Mouse (Mus musculus) frontal cortex, adult 2 months (tissue): ENCODE results near the gene Eef1b2. TPM values are rescaled to one million over a fixed set of nuclear protein-coding genes. Genes with fewer than 3 reads are reported as not detected.
"Not testable (repeated sequence)": the region's sequence is repeated elsewhere in the genome, so short reads cannot be mapped to it uniquely, and the experiment has no call there.

Source experiments
- DNase-seq, 2 experiments: peaks; one replicate each; pipeline ENCODE4 v3.0.0; 2022; ENCODE audit warnings: low spot score in 1 of 2; ENCODE audit errors: extremely low spot score in 1 of 2
- polyA plus RNA-seq: library from polyadenylated mRNA; depleted of rRNA; stranded (reverse); fragments of >200 nt; gene quantifications from 2 replicates; pipeline ENCODE4 v1.2.3, GENCODE M21; 2012; rRNA removed

Eef1b2 gene
- polyA plus RNA-seq, result 332 and 341 TPM in 2 replicates

DNA sequence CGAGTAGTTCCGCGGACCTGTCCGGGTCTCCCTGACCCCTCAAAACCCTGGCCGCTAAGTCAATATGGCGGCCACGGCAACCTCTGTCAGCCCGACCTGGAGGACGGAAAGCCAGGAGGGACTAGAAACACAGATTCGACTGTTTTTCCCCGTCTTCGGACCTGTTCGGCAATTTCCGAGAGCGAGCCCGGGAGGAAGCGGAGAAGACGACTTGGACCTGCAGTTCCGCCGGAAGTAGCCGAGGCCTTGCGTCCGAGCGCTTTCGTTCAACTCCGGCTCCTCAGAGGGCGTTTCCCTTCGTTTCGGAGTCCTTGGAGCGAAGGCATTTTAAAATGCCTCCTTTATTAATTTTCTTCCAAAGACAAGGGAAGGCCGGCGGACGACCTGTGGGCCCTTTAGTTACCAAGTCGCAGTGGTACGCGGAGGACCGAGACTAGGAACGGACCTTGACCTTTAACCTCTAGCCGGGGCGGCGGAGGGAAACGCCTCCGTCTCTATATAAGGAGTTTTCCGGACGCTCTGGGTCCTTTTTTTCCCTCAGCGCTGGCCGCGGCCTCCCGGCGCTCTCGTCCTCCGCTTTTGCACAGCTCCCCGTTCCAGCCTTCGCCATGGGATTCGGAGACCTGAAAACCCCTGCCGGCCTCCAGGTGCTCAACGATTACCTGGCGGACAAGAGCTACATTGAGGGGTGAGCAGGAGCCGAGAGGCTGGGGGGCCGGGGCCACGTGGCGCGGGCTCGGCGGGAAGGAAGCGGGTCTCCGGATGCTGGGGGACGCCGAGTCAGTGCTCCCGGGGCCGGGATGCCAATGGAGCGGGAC lies at the start of gene Eef1b2, which contains the start of gene Ndufs1:
Gene Eef1b2 (plus strand): TSS at position 222 of the 818 bp plus-strand sequence.
Gene Ndufs1 (minus strand): TSS at position 230 of the 818 bp plus-strand sequence.
- DNase-seq, result peak; percentile 96 to 99

DNA sequence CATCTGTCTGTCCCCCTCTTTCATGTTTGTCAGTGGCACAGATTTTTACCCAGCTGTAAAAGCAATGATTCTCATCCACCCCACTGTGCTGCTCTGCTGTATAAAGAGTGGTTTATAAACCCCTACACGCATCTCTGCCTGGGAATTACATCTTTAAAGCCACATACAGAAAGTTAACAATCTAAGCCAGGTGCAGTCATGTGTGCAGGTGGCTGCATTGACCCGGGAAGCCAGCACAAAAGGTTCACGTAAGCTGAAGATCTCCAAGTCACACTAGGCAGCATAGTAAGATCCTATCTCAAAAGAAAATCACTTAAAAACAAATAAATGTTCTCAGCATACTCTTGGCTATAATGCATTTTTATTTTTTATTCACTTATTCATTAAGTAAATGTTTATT lies 47.4 kb upstream of the Eef1b2 start:
- no peak for DNase-seq

DNA sequence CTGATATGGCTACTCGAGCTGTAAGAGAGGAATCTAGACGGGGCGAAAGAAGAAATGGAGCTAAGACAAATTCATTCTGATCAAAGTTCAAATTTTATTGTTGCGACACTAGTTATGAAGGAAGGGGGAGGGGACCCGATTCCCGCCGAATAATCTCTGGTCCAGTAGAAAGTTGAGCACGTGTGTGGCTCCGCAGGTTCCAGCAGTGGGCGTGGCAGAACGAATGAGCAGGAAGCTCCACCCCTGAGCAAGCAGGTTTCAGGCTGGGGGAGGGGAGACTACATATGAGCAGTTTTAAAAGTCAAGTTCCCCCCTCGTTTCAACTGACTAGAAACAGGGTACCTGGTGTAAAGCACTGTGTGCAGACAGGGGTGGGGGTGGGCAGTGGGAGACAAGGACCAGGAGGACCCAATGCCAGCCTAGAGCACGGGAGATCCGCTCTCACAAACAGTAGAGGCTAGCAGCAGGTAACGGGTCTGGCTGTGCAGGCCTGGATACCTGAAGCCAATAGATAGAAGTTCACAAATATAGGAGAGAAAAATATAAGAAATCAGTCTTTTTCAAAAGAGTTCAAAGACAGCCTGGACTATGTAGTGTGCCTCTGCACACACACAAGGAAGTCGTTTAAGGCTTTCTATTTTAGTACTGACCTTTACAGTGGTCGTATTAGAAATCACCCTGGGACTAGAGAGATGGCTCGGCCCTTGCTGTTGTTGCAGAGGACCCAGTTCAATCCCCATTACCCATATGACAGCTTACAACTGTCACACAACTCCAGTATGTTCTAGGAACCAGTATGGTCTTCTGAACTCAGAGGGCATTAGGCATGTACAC lies 46.6 kb upstream of the Eef1b2 start:
- no peak for DNase-seq

DNA sequence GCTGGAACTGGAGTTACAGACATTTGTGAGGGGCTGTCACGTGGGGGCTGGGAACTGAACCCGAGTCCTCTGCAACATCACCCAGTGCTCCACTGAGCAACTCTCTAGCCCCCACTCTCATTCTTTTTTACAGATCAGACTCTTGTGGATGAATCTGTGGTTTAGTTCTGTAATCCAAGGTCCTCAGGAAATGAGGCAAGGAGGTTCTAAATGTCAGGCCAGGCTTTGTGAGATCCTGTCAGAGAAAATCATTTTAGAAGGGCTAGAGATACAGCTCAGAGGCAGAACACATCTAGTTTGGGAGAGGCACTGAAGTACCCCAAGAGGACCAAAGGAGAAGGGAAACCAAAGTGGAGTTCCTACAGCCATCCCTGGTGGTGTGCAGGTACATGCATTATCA lies 45.7 kb upstream of the Eef1b2 start:
- no peak for DNase-seq

DNA sequence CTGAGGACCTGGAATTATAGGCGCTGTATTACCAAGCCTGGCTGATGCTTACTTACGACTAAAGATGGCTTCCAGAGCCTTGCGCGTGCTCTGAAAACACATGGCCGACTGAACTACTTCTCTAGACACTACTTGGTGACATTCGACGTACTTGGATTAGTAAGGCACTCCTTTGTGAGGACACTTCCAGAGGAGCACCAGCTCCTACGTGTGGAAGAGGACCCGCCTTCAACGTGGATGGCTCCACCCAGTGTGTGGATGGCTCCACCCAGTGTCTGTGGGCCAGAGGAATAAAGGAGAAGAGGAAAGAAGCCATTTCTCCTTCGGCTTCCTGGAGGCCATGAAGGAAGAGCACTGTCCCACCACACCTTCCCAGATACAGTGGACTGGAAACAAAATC lies 44.9 kb upstream of the Eef1b2 start:
- DNase-seq, result no peak

DNA sequence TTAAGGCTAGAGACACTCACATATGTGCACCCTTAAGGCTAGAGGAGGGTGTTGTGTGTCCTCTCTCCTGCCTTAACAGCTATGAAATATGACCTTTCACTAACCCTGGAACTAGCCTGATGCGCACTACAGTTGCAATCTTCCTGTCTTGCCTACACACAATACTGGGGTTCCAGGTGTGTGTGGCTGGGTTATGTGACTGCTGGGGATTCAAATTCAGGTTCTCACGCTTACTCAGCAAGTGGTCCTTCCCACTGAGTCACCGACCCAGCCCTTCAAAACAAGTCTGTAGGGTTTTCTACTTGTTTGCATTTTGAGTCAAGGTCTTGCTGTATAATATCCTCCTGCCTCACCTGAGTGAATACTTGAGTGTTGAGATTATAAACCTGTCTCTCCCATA lies 42.1 kb upstream of the Eef1b2 start:
- no peak for DNase-seq

DNA sequence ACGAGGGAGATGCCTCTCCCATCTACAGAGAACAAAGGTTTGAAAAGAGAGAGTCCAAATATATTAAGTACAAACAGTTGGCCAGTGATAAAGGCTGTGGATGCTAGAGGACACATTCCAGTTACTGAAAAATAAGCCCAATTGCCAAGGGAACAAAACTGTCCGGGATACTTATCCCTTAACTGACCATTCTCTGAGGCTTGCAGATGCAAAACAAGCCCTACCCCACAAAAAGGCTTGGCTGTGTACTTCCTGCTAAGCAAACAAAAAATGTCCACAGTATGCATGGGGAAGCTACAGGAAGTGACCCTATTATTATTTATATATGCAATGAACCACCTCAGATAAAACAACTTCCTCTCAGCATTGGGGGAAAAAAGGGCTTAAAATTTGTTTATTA lies 38.7 kb upstream of the Eef1b2 start:
- DNase-seq, result no peak

DNA sequence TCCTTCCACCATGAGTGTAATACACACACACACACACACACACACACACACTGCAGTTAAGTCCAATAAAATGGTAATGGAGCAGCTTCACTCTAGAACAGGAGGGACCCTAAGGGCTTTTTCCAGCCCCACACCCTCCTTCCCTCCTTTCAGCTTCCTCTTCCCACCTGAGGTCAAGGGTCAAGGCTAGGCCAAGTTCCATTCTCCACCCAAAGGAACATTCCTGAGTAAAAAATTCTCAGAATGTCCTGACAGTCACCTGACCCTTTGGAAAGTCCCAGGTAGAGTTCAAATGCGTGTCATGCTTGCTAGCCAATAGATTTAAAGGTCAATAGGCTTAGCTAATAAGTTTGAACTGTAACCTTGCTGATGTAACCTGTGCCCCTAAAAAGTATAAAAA lies 38.0 kb upstream of the Eef1b2 start:
- DNase-seq, result not testable (repeated sequence)

DNA sequence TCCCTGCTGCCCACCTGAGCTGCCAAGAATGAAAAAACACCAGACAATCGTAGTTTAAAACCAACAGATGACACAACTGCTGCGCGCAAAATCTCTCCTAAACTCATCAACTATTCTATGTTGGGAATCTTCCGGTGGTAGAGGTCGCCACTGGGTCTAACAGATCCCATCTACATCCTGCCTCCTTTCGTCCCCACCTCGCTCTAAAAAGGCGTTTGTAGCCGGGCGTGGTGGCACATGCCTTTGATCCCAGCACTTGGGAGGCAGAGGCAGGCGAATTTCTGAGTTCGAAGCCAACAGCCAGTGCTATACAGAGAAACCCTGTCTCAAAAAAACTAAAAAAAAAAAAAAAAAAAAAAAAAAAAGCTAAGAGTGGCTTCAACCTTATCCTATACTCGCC lies 36.4 kb upstream of the Eef1b2 start:
- no peak for DNase-seq

DNA sequence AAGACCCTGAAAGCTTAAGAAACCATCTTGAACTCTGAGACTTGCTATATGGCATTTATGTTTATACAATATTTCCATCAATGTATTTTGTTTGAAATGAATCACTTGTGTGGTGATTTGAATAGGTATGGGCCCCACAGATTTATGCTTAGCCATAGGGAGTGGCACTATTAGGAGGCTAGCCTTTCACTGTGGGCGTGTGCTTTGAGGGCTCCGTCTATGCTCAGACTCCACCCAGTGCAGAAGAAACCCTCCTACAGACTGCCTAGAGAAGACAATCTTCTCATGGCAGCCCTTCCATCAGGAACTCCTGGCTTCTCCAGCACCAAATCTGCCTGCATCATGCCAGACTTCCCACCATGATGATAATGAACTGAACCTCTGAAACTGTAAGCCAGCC lies 8.0 kb upstream of the Eef1b2 start:
- no peak for DNase-seq

DNA sequence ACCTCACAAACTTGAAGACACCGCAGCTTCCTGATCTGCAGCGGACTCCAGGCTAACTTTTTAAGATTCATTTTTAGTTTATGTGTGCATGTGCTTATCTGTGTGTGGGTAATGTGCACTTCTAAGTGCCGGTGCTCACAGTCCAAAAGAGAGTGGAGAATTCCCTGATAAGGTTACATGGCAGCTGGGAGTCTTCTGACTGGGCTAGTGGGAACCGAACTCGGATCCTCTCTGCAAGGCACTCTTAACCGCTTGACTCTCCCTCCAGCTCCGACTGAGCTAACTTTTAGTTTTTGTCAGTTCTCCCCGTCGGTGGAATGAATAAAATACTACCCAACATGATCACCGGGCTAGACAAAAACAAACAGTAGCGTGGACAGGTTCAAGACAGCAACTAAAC lies 772 bp upstream of the Eef1b2 start:
- no peak for DNase-seq

DNA sequence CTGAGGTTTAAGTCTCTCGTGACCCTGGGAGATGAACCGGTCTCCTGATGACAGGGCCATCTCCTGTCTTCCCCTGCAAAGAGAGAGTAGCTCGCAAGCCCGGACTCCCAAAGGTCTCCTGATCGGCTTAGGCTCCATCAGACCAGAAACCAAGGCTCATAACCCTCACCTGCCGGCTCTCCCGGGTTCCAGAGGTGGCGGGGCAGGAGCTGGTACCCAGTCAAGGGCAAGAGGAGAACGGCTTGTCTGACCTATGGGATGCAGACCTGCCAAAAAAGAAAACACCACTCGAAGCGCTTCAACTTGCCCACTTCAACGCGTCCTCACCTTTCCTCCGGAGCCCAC lies 394 bp upstream of the Eef1b2 start:
- no peak for DNase-seq

DNA sequence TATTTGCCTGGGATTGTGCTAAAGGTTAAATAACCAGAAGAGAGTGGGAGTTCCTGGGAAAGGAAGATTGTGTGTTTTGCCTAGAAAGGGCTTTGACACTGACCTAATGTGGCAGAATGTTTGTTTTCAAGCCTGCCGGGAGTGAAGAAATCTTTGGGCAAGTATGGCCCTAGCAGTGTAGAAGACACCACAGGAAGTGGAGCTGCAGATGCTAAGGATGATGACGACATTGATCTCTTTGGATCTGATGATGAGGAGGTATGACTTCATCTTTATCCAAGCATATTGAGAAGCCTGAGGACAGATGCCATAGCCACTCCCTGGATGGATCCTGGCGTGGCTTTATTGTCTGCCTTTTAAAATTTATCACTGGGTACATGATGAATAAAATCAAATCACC lies 1.7 kb downstream of the Eef1b2 start:
- no peak for DNase-seq

DNA sequence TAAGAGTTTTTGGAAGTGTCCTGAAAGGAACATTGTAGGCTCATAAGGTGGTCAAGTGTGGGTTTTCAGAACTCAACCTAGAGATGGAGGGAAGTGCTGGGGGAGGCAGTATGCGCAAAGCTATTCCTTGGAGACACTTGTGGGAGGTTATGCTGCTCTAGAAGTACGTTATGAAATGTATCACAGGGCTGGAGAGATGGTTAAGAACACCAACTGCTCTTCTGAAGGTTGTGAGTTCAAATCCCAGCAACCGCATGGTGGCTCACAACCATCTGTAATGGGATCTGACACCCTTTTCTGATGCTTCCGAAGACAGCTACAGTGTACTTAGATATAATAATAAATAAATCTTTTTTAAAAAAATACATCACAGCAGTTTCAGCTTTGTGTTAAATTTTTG lies 3.5 kb downstream of the Eef1b2 start:
- DNase-seq, result no peak

DNA sequence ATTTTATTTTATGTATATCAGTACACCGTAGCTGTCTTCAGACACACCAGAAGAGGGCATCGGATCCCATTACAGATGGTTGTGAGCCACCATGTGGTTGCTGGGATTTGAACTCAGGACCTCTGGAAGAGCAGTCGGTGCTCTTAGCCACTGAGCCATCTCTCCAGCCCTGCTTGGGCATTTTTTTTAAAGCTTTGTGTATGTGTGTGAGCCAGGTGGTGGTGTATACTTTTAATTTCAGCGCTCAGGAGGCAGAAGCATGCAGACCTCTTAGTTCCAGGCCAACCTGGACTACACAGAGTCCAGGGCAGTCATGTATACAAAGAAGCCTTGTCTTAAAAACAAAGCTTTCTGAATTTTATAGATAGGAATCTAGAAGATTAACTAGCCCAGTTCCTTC lies 4.0 kb downstream of the Eef1b2 start:
- DNase-seq, result not testable (repeated sequence)

DNA sequence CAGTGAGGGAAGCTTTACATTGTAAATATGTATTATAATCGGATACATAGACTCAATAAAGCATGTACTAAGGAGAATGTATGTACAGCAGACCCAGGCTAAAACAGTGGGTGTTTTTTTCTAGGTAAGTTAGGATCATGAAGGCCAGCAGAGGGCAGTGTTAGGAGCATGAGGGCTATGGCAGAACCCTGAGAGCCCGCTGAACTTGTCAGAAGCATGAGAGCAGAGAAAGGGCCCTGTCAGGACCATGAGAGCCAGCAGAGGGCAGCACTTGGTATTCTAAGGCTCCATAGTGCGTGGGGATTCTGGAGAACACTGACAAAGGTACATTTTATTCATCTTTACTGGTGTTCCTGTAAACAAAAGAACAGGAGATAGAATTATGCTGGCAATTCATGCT lies 4.4 kb downstream of the Eef1b2 start:
- DNase-seq, result peak; percentile 91 to 98

DNA sequence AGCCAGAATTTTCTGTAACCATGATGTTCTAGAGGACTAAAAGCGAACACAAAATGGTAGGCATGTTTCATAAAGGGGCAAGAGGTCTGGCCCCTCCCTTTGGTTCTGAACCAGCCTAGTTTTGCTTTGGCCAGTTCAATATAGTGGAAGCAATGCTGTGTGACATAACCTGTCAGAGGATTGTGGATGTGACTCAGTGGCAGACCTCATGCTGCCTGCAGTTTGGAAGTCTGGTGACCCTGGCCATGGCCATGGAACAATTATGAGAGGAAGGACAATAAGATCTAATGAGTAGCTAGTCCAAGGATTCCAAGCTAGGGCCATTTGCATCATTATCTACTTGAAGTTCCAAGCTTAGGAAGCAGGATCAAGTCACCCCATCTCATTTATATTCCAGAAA lies 4.9 kb downstream of the Eef1b2 start:
- no peak for DNase-seq

DNA sequence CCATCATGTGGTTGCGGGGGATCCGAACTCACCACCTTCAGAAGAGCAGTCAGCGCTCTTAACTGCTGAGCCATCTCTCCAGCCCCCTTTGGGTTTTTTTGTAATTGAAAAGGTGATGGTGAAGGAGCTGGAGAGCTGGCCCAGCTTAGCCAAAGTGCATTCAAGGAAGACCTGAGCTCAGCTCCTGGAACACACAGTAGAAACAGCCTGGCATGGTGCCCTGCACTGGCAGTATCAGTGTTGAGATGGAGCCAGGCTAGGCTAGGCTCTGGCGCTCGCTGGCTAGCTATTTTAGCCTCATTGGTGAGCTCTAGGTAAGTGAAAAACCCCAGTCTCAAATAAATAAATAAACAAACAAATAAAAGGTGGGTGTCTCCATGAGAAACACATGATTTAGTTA lies 5.6 kb downstream of the Eef1b2 start:
- DNase-seq, result peak in 1 of 2 experiments; percentile 43

DNA sequence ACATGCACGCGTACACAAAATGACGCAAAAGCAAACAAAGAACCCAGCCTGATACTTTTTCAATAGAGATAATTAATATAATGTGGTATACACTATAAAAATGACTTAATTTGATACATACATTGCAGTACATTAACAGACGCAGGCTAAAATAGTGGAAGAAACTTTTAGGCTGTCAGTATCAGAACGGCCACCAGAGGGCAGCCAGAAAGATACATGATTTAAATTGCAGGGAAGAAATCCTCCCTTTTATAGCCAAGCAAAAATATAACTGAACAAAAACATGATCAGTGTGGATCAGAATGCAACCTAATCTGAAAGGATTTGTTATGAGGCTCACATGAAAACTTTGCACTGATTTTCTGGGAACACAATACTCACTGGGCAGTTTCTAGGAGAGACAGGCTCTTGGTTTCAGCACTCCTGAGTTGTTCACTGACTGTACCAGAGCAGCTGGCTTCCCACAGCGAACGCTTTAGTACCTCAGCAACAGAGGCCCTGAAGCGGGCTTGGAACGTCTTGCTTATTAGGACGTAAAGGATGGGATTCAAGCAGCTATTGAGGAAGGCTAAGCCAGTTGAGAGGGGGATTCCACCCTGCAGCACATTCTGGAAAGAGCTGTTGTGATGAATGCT lies 6.1 kb downstream of the Eef1b2 start:
- DNase-seq, result peak; percentile 46 to 88

DNA sequence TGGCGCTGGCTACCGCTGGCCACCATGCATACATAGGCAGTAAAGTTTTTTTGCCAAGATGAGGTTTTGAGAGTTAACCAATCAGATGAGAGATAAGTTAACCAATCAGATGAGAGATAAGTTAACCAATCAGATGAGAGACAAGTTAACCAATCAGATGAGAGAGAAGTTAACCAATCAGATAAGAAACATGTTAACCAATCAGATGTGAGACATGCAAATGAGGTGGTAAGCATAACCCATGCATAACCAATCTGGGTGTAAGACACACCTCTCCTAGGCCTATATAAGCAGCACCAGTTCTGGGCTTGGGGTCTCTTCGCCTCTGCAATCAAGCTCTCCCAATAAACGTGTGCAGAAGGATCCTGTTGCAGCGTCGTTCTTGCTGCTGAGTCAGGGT lies 8.8 kb downstream of the Eef1b2 start:
- DNase-seq, result not testable (repeated sequence)

DNA sequence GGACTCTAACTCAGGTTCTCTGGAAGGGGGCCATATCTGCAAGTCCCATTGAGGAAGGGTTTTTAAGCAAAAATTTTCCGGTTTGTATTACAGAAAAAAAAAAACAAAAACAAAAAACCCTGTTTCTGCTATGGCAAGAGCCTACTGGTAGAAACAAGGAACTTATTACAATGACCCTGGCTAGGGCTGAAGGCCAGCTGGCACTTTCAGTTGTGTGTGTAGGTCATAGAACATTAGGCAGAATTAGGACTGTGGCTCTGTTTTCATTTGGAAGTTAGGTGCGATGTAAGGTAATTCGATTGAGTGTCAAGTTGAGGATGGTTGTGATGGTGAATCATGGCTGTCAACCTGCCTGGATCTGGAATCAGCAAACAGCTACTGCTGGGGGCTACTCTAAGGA lies 11.9 kb downstream of the Eef1b2 start:
- no peak for DNase-seq
